Mouse (Mus musculus) ES-E14 (cell line): ENCODE measurements around the gene Fzd5. TPM values are rescaled to one million over a fixed set of nuclear protein-coding genes. Genes with fewer than 3 reads are reported as not detected.

ENCODE experiments used
- DNase-seq: peaks from one replicate; pipeline ENCODE4 v3.0.0-alpha.2; 2013; ENCODE audit warnings: low read depth, low spot score
- H3K27ac ChIP-seq: 2 replicates; pipeline ENCODE4 v1.5.1; 2012; ENCODE audit warnings: low read depth, mild to moderate bottlenecking, low read length, moderate library complexity, mixed read lengths; ENCODE audit not compliant: poor library complexity, insufficient read depth, severe bottlenecking
- H3K36me3 ChIP-seq: 2 replicates; pipeline ENCODE4 v1.6.1; 2012; ENCODE audit warnings: mild to moderate bottlenecking, low read length, moderate library complexity, mixed read lengths; ENCODE audit not compliant: control insufficient read depth, poor library complexity, insufficient read depth, severe bottlenecking
- H3K4me1 ChIP-seq, 2 experiments: fragments of 150-350 bp in 1 of 2; sonication (generic) in 1 of 2; 2 replicates each; pipeline ENCODE4 v1.6.1; 2012; ENCODE audit warnings: low read length in 2 of 2, mild to moderate bottlenecking in 1 of 2, mixed read lengths in 1 of 2; ENCODE audit not compliant: control insufficient read depth in 2 of 2, insufficient read depth in 2 of 2, poor library complexity in 1 of 2
- H3K4me3 ChIP-seq, 2 experiments: fragments of 150-350 bp in 1 of 2; sonication (generic) in 1 of 2; 2 replicates each; pipeline ENCODE4 v1.5.1; 2012; ENCODE audit warnings: low read length in 2 of 2, low read depth in 1 of 2, mild to moderate bottlenecking in 1 of 2, mixed read lengths in 1 of 2; ENCODE audit not compliant: insufficient read depth in 1 of 2, poor library complexity in 1 of 2, severe bottlenecking in 1 of 2
- H3K9ac ChIP-seq: 2 replicates; pipeline ENCODE4 v1.6.1; 2012; ENCODE audit warnings: low read depth, mild to moderate bottlenecking, low read length, mixed read lengths; ENCODE audit not compliant: poor library complexity, insufficient read depth, severe bottlenecking
- H3K9me3 ChIP-seq: fragments of 150-350 bp; sonication (generic); 2 replicates; pipeline ENCODE4 v1.6.1; 2012; ENCODE audit warnings: low read depth, mild to moderate bottlenecking, low read length; ENCODE audit not compliant: control insufficient read depth, insufficient read depth
- CHD2 ChIP-seq: IDR thresholded peaks from 2 replicates; pipeline ENCODE4 v1.6.1; 2014; ENCODE audit warnings: mild to moderate bottlenecking, low read depth, low read length, inconsistent platforms
- HCFC1 ChIP-seq: IDR thresholded peaks from 2 replicates; pipeline ENCODE4 v1.6.1; 2012; ENCODE audit warnings: low read length, inconsistent platforms, borderline replicate concordance; ENCODE audit not compliant: insufficient read depth
- MAFK ChIP-seq: IDR thresholded peaks from 2 replicates; pipeline ENCODE4 v1.6.1; 2014; ENCODE audit warnings: mild to moderate bottlenecking, low read depth, low read length, inconsistent platforms; ENCODE audit not compliant: insufficient read depth
- ZC3H11A ChIP-seq: IDR thresholded peaks from 2 replicates; pipeline ENCODE4 v1.6.1; 2012; ENCODE audit warnings: low read depth, mild to moderate bottlenecking, inconsistent platforms, low read length, borderline replicate concordance
- ZNF384 ChIP-seq: IDR thresholded peaks from 2 replicates; pipeline ENCODE4 v1.6.1; 2012; ENCODE audit warnings: low read depth, low read length, inconsistent platforms
- in situ Hi-C, 2 experiments: fragments of 600-800 bp; cut with MboI; formaldehyde crosslinking; loops; one replicate each; pipeline ENCODE4 v1.15.1; 2025; ENCODE audit warnings: low sequenced_read_pairs in 2 of 2, inconsistent platforms in 1 of 2; ENCODE audit not compliant: unreplicated experiment in 2 of 2
- total RNA-seq: library from RNA; depleted of rRNA; stranded (reverse); fragments of 300-350 nt; gene quantifications from 2 replicates; pipeline ENCODE4 v1.2.3, GENCODE M21; 2012

Gene Fzd5
- total RNA-seq, 1 experiment, result 84.7 TPM

- Histone ChIP-seq H3K36me3 (no peaks in the 10 kb centered on the region), H3K4me1 (no peaks in the 10 kb centered on the region), H3K9ac (no peak overlapping the region), H3K4me3 (no peak overlapping the region), H3K9me3 (no peaks in the 10 kb centered on the region), H3K27ac (no peak overlapping the region)
- TF ChIP-seq ZC3H11A (no peak), CHD2 (no peak), MAFK (no peak), HCFC1 (no peak), ZNF384 (no peak)
- in situ Hi-C loops, result no loop called here
- no peak for DNase-seq
Observed at GRCm38 (mm10) chr1:64755971-64756639, 18.6 kb upstream of the Fzd5 start.

DNA sequence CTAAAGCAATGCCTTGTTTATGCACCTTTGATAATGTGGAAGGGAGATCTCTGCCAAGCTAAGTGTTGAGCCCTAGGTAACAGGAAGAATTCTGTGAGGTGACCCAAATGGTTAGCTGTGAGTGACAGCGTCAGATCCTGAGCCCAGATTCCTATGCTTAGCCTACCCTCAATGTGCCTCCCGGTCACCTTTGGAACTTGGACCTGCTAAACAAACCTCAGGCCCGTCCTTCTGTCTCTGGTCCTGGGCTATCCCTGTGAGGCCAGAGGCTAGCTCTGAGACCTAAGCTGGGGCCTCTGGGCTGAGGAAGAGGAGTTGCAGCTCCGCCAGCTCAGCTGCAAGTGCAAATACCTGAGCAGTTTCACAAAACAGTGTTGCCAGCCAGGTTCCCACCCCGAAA, 17.1 kb upstream of the Fzd5 start:
- no peak for DNase-seq
- in situ Hi-C loops, result no loop called here
- H3K4me3 ChIP-seq, result no peak overlapping the region
- H3K36me3 ChIP-seq, result no peaks in the 10 kb centered on the region
- no peak overlapping the region for H3K27ac ChIP-seq
- H3K9ac ChIP-seq, result no peak overlapping the region
- no peaks in the 10 kb centered on the region for H3K9me3 ChIP-seq
- no peak for TF ChIP-seq MAFK
- no peak for TF ChIP-seq CHD2
- no peak for TF ChIP-seq ZC3H11A
- TF ChIP-seq HCFC1, result no peak
- no peak for TF ChIP-seq ZNF384
- H3K4me1 ChIP-seq, result no peaks in the 10 kb centered on the region

GRCm38 (mm10) chr1:64753668-64754067, 16.1 kb upstream of the Fzd5 start:
- no peak for DNase-seq
- no peaks in the 10 kb centered on the region for H3K4me1 ChIP-seq
- TF ChIP-seq MAFK, result no peak
- no peak for TF ChIP-seq CHD2
- no peak for TF ChIP-seq ZC3H11A
- TF ChIP-seq HCFC1, result no peak
- no peak for TF ChIP-seq ZNF384
- no peaks in the 10 kb centered on the region for H3K9me3 ChIP-seq
- H3K27ac ChIP-seq, result no peak overlapping the region
- H3K4me3 ChIP-seq, result no peak overlapping the region
- no peak overlapping the region for H3K9ac ChIP-seq
- in situ Hi-C loops, result no loop called here
- no peaks in the 10 kb centered on the region for H3K36me3 ChIP-seq

DNA sequence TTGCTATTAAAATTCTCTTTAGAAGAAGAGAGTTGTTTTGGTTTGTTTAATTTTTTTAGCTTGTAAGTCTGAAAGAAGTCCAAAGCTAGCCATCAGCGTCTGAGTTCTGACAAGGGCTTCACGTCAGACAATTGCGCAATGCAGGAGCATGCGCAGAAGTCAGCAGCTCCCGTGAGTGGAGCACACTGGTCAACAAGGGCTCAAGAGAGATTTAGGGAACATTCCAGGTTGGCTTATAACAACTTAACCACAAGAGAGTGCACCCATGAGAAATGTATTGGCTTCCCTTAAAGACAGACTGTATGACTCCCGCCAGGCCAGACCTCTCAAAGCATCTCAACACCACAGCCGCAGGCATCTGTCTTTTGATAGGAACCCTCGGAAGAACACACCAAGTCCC, 15.6 kb upstream of the Fzd5 start:
- TF ChIP-seq HCFC1, result no peak
- no peak for TF ChIP-seq ZC3H11A
- no peak for TF ChIP-seq MAFK
- TF ChIP-seq CHD2, result no peak
- TF ChIP-seq ZNF384, result no peak
- in situ Hi-C loops, result no loop called here
- no peak for DNase-seq

More for the DNA sequence above, 15.6 kb upstream of the Fzd5 start:
- no peaks in the 10 kb centered on the region for H3K9me3 ChIP-seq
- H3K4me1 ChIP-seq, result no peaks in the 10 kb centered on the region
- H3K36me3 ChIP-seq, result no peaks in the 10 kb centered on the region
- no peak overlapping the region for H3K9ac ChIP-seq
- H3K4me3 ChIP-seq, result no peak overlapping the region
- H3K27ac ChIP-seq, result no peak overlapping the region
